Mouse (Mus musculus): Measurements from ENCODE around the gene Mogs.

DNA sequence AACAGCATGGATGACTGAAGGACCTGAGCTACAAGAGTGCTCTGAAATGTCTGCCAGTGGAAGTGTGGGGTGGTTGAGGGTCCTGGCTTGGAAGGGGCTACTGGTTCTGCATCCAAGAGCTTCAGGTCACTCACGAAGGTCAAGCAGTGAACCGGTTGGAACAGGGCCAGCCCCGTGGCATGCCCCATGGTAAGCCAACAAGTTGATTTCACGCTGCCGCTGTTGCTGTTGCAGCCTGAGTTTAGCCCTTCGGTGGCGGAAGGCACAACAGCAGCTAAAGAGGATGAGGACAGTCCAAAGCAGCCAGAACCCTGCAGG, 4.4 kb downstream of the Mogs start:
- TF ChIP-seq CTCF (IDR thresholded peaks at IDR 0.05; ENCODE audit: low read depth, low read length) (no peak), GATA1 (IDR thresholded peaks at IDR 0.05; ENCODE audit: borderline replicate concordance, low read length) (no peak)
